Mouse (Mus musculus) macrophage (primary cell): ENCODE results near the gene Fam83e. TPM values are rescaled to one million over a fixed set of nuclear protein-coding genes. Genes with fewer than 3 reads are reported as not detected.

ENCODE experiments used
- H3K27ac ChIP-seq: fragments of 350-480 bp; formaldehyde crosslinking; 2 replicates; pipeline ENCODE4 v1.9.0; 2021
- H3K36me3 ChIP-seq: fragments of 350-480 bp; formaldehyde crosslinking; 2 replicates; pipeline ENCODE4 v1.9.0; 2021; ENCODE audit errors: inconsistent target
- H3K4me3 ChIP-seq: fragments of 350-480 bp; formaldehyde crosslinking; 2 replicates; pipeline ENCODE4 v1.9.0; 2021; ENCODE audit errors: inconsistent target
- H3K79me2 ChIP-seq: fragments of 350-480 bp; formaldehyde crosslinking; 2 replicates; pipeline ENCODE4 v1.9.0; 2021; ENCODE audit errors: inconsistent target
- WGBS: methylation state at CpG from one replicate; pipeline ENCODE4 v1.1.7; 2026; ENCODE audit warnings: inconsistent platforms; ENCODE audit not compliant: missing documents; 5-methylcytosine and 5-hydroxymethylcytosine counted together
- polyA plus RNA-seq: library from polyadenylated mRNA; stranded (reverse); fragments of 250-400 nt; gene quantifications from 3 replicates; pipeline ENCODE4 v1.2.4, GENCODE M21; 2018; ENCODE audit warnings: inconsistent platforms

The Fam83e gene
- polyA plus RNA-seq, 1 experiment from 2014 or later, result not detected

DNA sequence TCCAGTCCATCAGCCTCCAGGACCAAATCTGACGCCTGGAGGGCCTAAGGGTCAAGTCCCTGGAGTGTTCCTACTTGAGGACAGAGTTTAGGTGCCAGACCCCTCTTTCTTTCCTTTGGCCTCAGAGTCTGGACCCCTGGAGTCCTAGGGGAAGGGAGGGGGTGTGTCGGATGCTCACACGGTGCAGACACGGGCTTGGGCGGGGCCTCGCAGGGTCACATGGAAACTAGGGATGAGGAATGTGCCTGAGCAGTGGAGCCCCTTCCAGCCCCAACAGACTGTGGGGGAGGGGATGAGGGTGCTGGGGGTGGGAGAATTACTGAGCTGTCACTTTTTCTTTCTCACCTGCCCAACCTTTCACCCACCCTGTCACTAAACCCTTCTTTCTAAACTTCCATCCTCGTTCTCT is 15.1 kb upstream of the Fam83e start:
- Histone ChIP-seq H3K4me3 (peak overlapping the region; percentile 90), H3K79me2 (peaks cover 29% of the 10 kb centered on the region; the same call in 1 of the 2 replicates), H3K27ac (peak overlapping the region; percentile 92), H3K36me3 (peaks cover 17% of the 10 kb centered on the region; the same call in 1 of the 2 replicates)
- 1% methylated on average over 7 of the region's 7 CpGs for WGBS

DNA sequence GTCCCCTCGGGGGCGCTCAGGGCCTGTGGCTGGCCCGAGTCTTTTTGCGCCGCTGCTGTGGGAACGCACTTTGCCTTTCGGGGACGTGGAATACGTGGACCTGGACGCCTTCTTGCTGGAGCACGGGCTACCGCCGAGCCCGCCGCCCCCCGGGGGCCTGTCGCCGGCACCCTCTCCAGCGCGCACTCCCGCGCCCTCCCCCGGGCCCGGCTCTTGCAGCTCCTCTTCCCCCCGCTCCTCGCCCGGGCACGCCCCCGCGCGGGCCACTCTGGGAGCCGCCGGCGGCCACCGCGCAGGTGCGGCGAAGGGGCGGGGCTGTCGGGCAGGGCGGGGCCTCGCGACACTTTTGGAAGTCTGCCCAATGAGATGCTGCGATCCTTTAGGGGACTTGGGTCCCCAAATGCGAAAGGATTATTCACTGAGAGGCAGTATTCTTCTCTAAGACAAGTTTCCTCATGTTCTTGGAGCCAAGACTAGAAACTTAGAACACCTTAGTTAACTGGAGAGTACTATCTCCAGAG is 14.2 kb upstream of the Fam83e start:
- peak overlapping the region; percentile 90 for H3K4me3 ChIP-seq

DNA sequence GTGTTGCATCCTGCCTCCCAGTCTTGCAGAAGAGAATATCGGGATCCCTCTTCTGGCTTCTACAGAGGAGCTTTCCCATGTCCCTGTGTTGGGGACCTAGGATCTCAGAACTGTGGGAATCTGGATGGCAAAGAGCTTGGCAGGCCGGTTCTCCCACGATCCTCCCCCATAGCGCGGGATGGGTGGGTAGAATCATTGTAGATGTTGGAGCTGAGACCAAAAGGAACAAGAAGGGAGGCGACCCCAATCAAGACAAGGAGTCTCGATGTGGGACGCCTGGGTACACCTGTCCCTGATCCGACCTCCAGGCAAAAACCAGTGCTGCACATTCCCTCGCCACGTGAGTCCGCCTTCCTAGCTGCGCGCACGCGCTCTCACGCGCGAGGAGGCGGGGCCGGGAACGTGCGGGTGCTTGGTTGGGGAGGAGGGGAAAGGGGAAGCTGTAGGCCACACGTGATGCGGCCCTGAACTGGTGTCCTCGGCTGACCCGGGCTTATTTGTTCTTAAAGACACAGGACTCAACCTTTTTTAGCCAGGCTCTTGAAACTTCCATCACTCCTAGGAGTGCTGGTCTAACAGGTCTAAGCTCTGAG is 13.5 kb upstream of the Fam83e start:
- peak overlapping the region; percentile 96 for H3K27ac ChIP-seq
- H3K4me3 ChIP-seq, result peak overlapping the region; percentile 27
- H3K79me2 ChIP-seq, result peaks cover 43% of the 10 kb centered on the region; the same call in 1 of the 2 replicates
- WGBS, result 2% methylated on average over 27 of the region's 27 CpGs
- peaks cover 33% of the 10 kb centered on the region for H3K36me3 ChIP-seq

More for the DNA sequence above, 14.2 kb upstream of the Fam83e start:
- under 1% methylated on average over 35 of the region's 45 CpGs for WGBS
- Histone ChIP-seq H3K27ac (peak overlapping the region; percentile 96), H3K79me2 (peaks cover 36% of the 10 kb centered on the region; the same call in 1 of the 2 replicates), H3K36me3 (peaks cover 27% of the 10 kb centered on the region)

DNA sequence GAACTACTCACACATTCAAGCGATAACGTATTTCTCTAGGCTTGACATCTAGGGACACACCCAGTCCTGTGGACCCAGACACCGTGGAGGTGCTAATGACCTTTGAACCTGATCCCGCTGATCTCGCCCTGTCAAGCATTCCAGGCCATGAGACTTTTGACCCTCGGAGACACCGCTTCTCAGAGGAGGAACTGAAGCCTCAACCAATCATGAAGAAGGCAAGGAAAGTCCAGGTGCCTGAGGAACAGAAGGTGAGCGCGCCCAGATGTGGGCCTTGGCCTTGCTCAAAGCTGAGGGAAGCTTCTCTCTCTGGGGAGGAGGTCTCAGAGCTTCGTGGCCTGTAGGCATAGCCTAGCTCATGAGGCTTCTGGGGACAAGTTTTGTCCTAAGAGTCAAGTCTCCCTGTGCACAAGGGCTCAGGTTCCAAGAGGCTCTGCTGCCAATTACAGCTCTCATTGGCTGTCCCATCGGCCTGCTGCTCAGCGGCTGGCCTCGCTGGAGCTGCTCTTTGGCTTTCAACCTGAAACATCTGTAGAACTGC is 12.7 kb upstream of the Fam83e start:
- H3K79me2 ChIP-seq, result peaks cover 51% of the 10 kb centered on the region
- H3K36me3 ChIP-seq, result peaks cover 40% of the 10 kb centered on the region
- H3K4me3 ChIP-seq, result peak overlapping the region; percentile 26
- H3K27ac ChIP-seq, result peak overlapping the region; percentile 96
- WGBS, result 34% methylated on average over 13 of the region's 13 CpGs

DNA sequence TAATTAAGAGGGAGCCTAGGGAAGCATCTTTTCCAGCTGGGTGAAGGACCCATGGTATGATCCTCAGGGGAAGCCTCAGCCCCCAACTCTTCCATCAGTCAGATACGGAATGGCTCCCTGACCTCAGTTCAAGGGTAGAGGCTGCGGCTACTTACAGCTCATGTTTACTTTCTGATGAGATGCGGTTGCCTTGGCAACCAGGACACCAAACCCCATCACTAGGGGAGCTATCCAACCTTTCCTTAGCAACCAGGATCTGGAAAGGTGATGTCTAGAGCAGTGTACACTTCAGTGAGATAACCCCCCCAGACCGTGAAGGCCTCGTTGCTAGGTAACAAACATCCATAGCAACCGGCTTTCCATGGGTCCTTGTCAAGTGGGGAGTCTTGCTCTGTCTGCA is 12.0 kb upstream of the Fam83e start:
- H3K79me2 ChIP-seq, result peaks cover 59% of the 10 kb centered on the region
- H3K27ac ChIP-seq, result peak overlapping the region; percentile 96
- peaks cover 43% of the 10 kb centered on the region for H3K36me3 ChIP-seq
- peak overlapping the region; percentile 26; the same call in 1 of the 2 replicates for H3K4me3 ChIP-seq
- 92% methylated on average over 6 of the region's 6 CpGs for WGBS

DNA sequence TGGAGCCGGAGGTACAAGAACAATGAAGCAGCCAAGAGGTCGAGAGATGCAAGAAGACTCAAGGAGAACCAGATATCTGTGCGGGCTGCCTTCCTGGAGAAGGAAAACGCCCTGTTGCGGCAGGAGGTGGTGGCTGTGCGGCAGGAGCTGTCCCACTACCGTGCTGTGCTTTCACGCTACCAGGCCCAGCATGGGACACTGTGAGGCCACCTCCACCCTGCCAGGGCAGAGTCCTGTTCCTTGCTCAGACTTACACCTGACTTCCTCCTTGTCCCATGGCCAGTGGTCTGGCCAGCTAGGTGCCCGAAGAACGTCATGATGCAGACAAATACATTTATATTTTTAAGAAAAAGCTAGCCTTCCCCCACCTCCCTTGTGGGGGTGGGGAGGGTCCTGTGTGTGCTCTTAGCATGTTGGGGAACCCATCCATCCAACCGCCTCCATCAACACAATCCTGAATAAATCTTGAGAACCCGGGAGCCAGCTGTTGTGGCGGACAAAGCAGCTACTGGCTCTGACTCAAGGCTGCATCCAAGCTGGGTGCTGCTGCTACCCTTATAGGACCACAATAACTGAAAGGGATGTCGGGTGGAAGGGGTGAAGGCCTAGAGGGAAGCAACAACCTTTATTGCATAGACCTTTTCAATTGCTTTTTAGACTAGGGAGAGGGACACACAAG is 11.2 kb upstream of the Fam83e start:
- Histone ChIP-seq H3K4me3 (no peak overlapping the region), H3K79me2 (peaks cover 66% of the 10 kb centered on the region), H3K36me3 (peaks cover 43% of the 10 kb centered on the region), H3K27ac (no peak overlapping the region)
- WGBS, result 90% methylated on average over 14 of the region's 14 CpGs

DNA sequence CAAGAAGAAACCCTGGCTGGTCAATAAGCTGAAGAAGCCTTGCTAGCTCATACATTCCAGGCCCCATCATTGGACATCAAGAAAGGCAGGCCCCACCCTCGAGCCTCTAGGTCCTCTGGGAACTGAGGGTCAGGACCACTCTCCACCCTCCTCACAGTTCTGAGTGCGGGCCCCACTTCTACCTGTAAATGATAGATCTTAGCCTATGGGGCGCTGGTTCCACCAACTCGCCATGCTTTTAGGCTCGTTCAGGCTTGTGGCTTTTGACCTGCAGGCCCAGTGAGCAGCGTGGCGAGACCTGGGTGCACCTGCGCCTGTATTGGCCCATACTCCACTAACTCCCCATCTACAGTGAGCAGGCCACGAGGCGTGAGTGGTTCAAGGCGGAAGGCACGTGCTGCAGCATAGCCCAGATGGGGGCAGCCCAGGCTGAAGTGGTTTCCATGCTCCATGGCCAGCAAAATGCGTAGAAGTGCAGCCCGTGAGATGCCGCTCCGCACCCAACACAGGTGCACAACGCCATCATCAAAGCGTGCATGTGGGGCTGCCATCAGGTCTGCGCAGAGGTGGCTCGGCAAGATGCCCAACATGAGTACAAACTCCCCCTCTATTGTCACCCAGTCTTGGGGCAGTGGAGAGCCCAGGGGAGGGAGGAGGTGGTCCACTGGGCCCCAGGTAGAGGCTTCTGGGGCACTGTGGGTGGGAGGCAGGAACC is 10.4 kb upstream of the Fam83e start:
- H3K27ac ChIP-seq, result no peak overlapping the region
- no peak overlapping the region for H3K4me3 ChIP-seq
- peaks cover 75% of the 10 kb centered on the region for H3K79me2 ChIP-seq
- WGBS, result 94% methylated on average over 20 of the region's 20 CpGs
- H3K36me3 ChIP-seq, result peaks cover 43% of the 10 kb centered on the region

DNA sequence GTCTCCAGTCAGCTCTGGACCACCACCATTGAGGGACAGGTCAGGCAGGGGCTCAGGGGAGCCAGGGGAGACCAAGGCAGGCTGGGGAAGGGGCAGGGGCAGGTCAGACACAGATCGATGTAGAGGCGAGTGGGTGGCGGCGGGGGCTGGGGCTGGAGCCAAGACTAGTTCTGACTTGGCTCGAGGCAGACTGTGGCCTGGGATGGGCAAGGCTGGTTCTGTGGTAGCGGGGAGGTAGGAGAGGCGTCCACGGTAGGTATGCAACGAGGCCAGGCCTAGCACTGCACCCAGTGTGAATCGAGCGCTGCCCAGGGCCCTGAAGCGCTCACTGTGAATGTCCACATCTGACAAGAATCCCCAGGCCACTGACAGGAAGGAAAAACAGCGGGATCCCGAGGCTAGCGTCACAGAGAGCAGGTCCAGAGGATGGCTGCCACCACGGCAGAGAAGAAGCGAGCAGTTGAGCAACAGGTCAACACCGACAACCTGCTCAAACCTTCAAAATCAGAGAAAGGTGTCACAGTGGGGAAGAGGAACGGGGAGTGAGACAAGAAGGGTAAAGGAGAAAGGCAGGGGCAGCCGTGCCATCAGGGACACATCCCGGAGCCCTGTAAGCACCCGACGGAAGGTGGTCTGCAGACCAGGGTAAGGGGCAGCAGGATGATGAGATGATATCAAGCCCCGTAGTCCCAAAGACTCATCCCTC is 9.5 kb upstream of the Fam83e start:
- H3K36me3 ChIP-seq, result peaks cover 43% of the 10 kb centered on the region
- WGBS, result 89% methylated on average over 22 of the region's 24 CpGs
- H3K27ac ChIP-seq, result no peak overlapping the region
- H3K4me3 ChIP-seq, result no peak overlapping the region
- peaks cover 73% of the 10 kb centered on the region for H3K79me2 ChIP-seq

DNA sequence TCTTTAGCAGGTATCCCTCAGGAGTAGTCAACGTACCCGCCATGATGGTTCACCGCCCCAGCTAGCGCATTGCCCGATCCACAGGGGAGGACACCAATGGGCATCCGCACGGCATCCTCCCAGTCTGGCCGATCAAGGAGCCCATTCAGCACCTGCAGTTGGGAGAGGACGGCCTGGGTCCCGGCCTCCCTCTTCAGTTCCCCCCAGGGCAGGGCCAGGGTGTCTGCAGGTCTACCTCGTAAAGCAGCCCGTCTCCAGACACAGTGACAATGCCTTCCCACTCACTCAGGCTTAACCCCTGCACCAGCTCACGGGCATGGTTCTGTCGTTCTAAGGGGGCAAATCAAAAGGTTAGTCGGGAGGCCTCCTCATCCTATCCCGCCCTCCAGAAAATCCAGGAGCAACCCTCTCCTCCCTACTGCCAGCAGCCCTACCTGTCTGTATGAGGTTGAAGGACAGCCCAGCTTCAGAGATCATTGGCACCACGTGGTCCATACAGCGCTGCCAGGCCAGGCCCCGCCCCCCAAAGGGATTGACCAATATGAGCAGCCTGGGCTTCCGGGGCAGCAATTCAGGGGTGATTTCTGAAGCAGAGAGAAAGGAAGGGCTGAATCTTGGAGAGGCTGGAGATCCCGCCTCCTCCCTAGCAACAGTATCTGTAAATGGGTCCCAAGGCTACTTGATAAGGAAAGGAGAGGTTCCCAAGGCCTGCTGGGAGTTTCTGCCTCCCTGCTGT is 8.8 kb upstream of the Fam83e start:
- Histone ChIP-seq H3K4me3 (no peak overlapping the region), H3K79me2 (peaks cover 80% of the 10 kb centered on the region), H3K27ac (no peak overlapping the region), H3K36me3 (peaks cover 43% of the 10 kb centered on the region)
- WGBS, result 93% methylated on average over 20 of the region's 21 CpGs

DNA sequence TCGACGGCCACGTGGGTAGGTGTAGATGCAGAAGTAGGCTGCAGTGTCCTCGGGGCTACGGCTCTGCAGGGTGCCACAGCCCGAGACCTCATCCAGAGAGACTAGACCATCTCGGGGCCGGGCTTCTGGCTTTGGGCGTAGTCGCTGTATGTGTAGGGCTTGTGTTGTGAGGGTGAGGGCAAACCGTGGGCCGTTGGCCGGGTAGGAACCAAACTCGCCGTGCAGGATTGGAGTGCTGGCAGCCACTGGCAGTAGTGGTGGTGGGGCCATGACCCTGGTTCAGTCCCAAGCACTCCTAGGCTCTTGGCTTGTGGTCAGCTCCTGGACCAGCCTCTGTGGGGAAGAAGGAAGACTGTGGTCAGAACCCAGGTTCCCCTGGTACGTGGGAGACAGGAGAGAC is 7.6 kb upstream of the Fam83e start:
- Histone ChIP-seq H3K36me3 (peaks cover 43% of the 10 kb centered on the region), H3K4me3 (no peak overlapping the region), H3K79me2 (peaks cover 85% of the 10 kb centered on the region), H3K27ac (no peak overlapping the region)
- 89% methylated on average over 13 of the region's 16 CpGs for WGBS

DNA sequence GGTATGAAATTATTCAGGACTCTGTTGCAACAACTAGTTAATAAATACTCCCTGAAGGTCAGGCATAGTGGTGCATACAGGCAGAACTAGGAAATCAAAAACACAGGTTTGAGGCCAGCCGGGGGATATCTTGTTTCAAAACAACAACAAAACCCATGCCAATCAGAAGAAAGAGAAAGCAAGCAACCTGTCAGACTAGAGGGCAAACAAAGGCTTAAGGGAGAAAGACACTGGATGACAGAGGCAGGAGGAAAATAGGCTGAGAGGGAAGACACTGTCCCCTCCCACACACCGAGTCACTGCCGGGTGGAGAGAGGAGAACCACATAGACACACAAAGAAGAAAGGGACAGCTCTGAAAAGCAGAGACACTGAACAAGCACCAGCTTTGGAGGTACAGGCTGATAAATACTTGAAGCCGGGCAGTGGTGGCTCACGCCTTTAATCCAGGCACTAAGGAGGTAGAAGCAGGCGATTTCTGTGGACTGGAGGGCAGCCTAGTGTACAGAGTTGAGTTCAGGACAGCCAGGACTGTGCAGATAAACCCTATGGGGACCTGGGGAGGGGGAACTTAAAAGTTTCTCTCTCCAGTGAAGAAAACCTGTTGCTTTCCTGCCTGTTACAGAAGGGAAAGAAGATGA is 7.0 kb upstream of the Fam83e start:
- Histone ChIP-seq H3K79me2 (peaks cover 87% of the 10 kb centered on the region), H3K4me3 (peak overlapping the region; percentile 78), H3K36me3 (peaks cover 43% of the 10 kb centered on the region), H3K27ac (peak overlapping the region; percentile 58)
- 88% methylated on average over 6 of the region's 6 CpGs for WGBS

DNA sequence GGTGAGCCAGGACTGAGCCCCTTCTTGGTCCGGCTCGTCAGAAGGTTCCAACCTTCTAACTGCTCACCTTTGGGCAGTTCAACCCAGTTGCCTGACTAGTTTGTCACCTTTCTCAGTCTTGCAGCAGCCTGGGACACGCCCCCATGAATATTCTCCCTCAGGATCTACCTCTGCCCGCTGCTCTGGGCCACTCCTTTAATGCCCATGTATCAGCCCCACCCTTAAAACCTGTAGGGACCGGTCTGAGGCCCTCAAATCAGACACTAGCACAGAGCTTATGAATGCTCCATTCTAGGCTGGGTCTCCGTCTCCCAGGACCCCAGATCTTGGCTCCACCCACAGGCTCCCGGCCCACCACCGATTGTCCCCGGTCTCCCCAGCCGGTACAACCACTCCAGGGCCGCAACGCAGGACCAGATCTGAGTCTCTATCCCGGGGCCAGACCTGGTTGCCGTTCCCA is 6.4 kb upstream of the Fam83e start:
- WGBS, result 14% methylated on average over 14 of the region's 14 CpGs
- H3K36me3 ChIP-seq, result peaks cover 43% of the 10 kb centered on the region
- peak overlapping the region; percentile 78 for H3K4me3 ChIP-seq
- H3K79me2 ChIP-seq, result peaks cover 87% of the 10 kb centered on the region
- H3K27ac ChIP-seq, result peak overlapping the region; percentile 58

DNA sequence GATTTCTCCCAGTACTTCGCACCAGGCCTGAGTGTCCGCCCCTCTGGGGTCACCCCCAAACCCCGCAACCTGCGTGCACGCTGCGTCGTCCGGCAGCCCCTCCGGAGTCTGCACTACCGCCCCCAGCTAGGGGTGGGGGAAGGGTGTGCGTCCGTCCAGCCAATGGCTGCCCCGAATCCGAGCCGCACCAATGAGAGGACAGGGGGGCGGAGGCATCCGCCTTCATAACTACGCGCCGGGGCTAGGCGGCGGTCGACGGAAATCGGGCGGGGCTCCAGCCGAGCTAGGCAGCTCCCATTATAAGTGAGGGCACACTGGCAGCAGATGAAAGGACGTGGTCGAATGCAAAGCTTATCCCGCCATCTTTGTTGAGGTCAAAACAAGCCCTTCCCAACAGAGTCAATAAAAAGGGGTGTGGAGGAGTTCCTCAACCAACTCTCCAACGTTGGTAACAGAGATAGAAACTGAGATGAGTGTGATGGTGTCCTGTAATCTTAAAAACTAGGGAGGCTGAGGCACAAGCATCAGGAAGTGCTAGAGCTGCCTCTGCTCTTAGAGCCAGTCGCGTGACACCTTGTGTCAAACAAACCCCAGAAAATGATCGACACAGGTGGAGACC is 5.8 kb upstream of the Fam83e start, which contains the start of gene Rpl18:
Gene Rpl18, plus strand, starts transcription at position 368 of the 619 bp plus-strand sequence.
- peak within 1 kb of the TSS; percentile 78 for H3K4me3 ChIP-seq
- 6% methylated on average over 34 of the region's 34 CpGs for WGBS
- peaks cover 42% of the 10 kb centered on the region for H3K36me3 ChIP-seq
- peaks cover 82% of the 10 kb centered on the region for H3K79me2 ChIP-seq
- peak within 1 kb of the TSS; percentile 98 for H3K27ac ChIP-seq
